Mouse (Mus musculus) gastrocnemius, adult 18-20 months (tissue): ENCODE measurements around the gene B4gat1. TPM values are rescaled to one million over a fixed set of nuclear protein-coding genes. Genes with fewer than 3 reads are reported as not detected.
"Not testable (repeated sequence)": the region's sequence is repeated elsewhere in the genome, so short reads cannot be mapped to it uniquely, and the experiment has no call there.

Source experiments
- DNase-seq: peaks from one replicate; pipeline ENCODE4 v3.0.0; 2021; ENCODE audit warnings: low spot score
- total RNA-seq, 2 experiments: library from RNA; stranded (reverse); gene quantifications; 2 replicates each; pipeline ENCODE4 v1.2.3; 2021

B4gat1 gene
- total RNA-seq, 2 experiments from 2014 or later, result 18.7 to 23.2 TPM

DNA sequence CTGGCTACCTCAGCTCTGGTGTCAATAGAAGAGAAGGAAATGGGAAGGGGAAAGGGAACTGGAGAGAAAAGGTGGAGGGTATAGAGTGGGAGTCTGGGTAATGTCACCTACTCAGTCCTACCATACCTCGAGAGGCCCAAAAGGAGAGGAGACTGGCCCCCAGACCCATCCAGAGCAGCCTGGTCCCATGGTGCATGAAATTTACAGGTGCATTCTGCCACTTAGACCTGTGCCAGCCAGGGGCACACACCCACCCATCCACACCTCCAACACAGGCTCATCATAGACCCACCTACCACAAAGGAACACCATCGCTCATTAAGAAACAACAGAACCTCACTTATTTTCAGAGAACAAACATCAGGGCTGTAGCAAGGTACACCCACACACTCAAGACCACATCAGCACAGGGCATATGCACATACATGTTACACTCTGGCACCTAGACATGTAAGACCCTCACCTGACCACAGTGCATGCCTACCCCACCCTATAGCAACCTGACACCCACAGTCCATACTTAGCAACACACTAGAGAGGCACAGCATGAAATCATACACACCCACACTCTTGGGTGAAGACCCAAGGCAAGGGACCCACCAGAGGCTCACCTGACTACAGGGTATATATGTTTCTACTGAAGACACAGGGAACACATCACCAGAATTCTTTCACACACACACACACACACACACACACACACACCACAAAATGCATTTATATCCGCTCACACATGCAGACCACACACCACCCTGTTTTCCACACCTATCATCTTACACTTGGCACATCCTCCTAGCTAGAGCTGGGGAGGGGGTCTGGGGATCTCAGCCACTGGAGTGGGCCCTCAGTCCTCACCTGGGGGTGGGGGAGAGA is 45.6 kb downstream of the B4gat1 start:
- no peak for DNase-seq

DNA sequence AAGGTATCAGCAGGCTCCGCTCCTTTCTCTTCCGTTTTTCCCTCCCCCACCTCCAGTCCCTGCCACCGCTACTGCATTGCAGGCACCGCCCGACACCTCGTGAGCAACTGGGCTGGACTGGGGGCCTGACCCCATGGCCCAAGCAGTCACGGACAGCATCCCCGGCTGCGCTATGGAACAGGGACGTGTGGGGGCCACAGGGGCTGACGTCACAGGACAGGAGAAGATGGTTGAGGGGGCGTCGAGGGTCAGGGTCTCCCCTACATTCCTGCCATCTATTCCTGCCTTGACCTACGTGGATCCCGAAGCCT is 46.2 kb downstream of the B4gat1 start:
- no peak for DNase-seq

DNA sequence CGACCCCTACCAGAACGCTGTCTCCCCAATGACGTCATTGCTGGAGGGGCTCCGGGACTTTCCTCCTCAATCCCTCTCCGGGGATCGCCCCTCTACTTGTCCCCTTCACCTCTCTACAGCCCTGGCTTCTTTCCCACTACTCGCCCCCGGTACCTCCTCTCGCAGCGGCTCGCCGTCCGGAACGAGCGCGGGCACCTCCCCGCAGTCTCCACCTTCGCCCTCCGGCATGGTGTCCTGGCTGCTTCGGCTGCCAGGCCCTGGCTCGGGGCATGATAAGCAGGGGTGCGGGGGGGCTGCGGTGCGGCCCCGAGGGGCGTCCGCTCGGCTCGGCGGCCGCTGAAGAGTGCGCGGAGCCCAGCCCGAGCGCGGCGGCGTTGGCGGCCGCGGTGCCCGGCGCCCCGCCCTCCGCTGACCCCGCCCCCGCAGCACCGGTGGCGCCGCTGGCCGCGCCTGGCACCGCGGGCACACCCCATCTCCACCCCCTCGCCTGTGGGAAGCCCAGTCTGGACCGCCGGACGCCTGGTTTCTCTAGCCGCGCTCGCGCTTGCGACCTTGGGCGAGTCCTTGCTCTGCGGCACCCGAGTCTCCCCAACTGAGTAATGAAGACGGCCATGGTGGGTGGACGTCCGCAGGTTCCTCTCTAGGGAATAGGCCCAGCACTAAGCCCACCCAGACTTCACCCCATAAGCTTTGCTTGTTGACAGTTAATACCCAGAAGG is 46.7 kb downstream of the B4gat1 start, which contains the start of gene Tmem151a:
Gene Tmem151a (minus strand): TSS at position 387 of the 719 bp plus-strand sequence.
- DNase-seq, result no peak

- DNase-seq, result not testable (repeated sequence)
These were observed 47.9 kb downstream of the B4gat1 start for GRCm38 (mm10) chr19:5086533-5086932.

- peak; percentile 95 for DNase-seq
These were observed 49.5 kb downstream of the B4gat1 start, which contains the start of gene Yif1a for GRCm38 (mm10) chr19:5087884-5088728. TSS of gene Yif1a (plus strand) at chr19:5088538.

DNA sequence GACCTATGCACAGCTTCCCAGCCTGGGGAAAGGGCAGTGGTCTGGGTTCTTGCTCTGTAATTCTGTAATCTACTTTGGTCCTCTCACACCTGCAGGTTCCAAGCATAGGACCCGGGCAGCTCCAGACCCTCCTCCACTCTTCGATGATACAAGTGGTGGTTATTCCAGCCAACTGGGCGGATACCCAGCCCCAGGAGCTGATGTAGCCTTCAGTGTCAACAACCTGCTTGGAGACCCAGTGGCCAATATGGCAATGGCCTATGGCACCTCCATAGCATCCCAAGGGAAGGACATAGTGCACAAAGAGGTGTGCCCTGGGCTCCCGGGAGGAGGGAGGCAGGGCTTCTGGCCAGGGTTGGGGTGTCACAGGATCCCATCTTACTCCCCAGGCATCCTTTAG is 50.7 kb downstream of the B4gat1 start:
- no peak for DNase-seq

Other genes with a start within 250 kb of the B4gat1 start
- 10 to 100 TPM; 31.4 to 34.8 TPM for gene Rbm4, start 244.9 kb upstream of the B4gat1 start, total RNA-seq
- gene Gm21992, start 227.2 kb upstream of the B4gat1 start, total RNA-seq, result 10 to 100 TPM in 1 of 2 experiments, 1 to 10 TPM in 1; 6.8 to 12.7 TPM
- 10 to 100 TPM in 1 of 2 experiments, 1 to 10 TPM in 1; 8.0 to 10.5 TPM for gene Rbm14, start 227.2 kb upstream of the B4gat1 start, total RNA-seq
- gene Ccs, start 199.5 kb upstream of the B4gat1 start, total RNA-seq, result 10 to 100 TPM; 20.0 to 24.1 TPM
- gene Ccdc87, start 199.5 kb upstream of the B4gat1 start, total RNA-seq, result not detected
- 10 to 100 TPM; 26.6 to 30.1 TPM for gene Ctsf, start 183.7 kb upstream of the B4gat1 start, total RNA-seq
- gene Actn3, start 160.9 kb upstream of the B4gat1 start, total RNA-seq, result 1,000 to 10,000 TPM; 7,595 to 9,342 TPM
- 1 to 10 TPM; 2.0 to 2.3 TPM for gene Zdhhc24, start 160.2 kb upstream of the B4gat1 start, total RNA-seq
- 1 to 10 TPM; 1.7 to 2.0 TPM for gene Bbs1, start 132.2 kb upstream of the B4gat1 start, total RNA-seq
- gene Dpp3, start 110.5 kb upstream of the B4gat1 start, total RNA-seq, result 10 to 100 TPM; 13.2 to 14.2 TPM
- gene Peli3, start 95.7 kb upstream of the B4gat1 start, total RNA-seq, result 1 to 10 TPM; 2.4 to 2.7 TPM
- 10 to 100 TPM; 64.6 to 66.7 TPM for gene Mrpl11, start 76.7 kb upstream of the B4gat1 start, total RNA-seq
- not detected for gene Npas4, start 48.5 kb upstream of the B4gat1 start, total RNA-seq
- 1 to 10 TPM; 4.1 to 5.3 TPM for gene Slc29a2, start 15.0 kb upstream of the B4gat1 start, total RNA-seq
- gene AC124502.3, start 65 bp downstream of the B4gat1 start, total RNA-seq, result 1 to 10 TPM in 1 of 2 experiments, under 1 TPM in 1; 0.50 to 1.2 TPM
- 10 to 100 TPM; 14.8 to 15.3 TPM for gene Brms1, start 2.5 kb downstream of the B4gat1 start, total RNA-seq
- 1 to 10 TPM in 1 of 2 experiments, under 1 TPM in 1; 0.71 to 1.2 TPM for gene Rin1, start 11.7 kb downstream of the B4gat1 start, total RNA-seq
- 10 to 100 TPM in 1 of 2 experiments, 1 to 10 TPM in 1; 6.3 to 11.8 TPM for gene Cd248, start 29.3 kb downstream of the B4gat1 start, total RNA-seq
- gene Tmem151a, start 46.7 kb downstream of the B4gat1 start, total RNA-seq, result under 1 TPM in 1 of 2 experiments, not detected in 1; 0.18 TPM
- 10 to 100 TPM; 45.1 to 47.0 TPM for gene Yif1a, start 49.7 kb downstream of the B4gat1 start, total RNA-seq
- not detected for gene Cnih2, start 59.7 kb downstream of the B4gat1 start, total RNA-seq
- gene Rab1b, start 68.2 kb downstream of the B4gat1 start, total RNA-seq, result 100 to 1,000 TPM; 117 to 118 TPM
- 10 to 100 TPM; 58.6 to 61.0 TPM for gene Klc2, start 79.7 kb downstream of the B4gat1 start, total RNA-seq
- 1 to 10 TPM; 6.5 to 8.2 TPM for gene Pacs1, start 234.3 kb downstream of the B4gat1 start, total RNA-seq